Mouse (Mus musculus) left cerebral cortex, adult 11 months (tissue): ENCODE data around the gene Gsto2.

Experiments used
- DNase-seq: peaks from one replicate; pipeline ENCODE4 v3.0.0; 2022; ENCODE audit warnings: low spot score

Gsto2 gene

DNA sequence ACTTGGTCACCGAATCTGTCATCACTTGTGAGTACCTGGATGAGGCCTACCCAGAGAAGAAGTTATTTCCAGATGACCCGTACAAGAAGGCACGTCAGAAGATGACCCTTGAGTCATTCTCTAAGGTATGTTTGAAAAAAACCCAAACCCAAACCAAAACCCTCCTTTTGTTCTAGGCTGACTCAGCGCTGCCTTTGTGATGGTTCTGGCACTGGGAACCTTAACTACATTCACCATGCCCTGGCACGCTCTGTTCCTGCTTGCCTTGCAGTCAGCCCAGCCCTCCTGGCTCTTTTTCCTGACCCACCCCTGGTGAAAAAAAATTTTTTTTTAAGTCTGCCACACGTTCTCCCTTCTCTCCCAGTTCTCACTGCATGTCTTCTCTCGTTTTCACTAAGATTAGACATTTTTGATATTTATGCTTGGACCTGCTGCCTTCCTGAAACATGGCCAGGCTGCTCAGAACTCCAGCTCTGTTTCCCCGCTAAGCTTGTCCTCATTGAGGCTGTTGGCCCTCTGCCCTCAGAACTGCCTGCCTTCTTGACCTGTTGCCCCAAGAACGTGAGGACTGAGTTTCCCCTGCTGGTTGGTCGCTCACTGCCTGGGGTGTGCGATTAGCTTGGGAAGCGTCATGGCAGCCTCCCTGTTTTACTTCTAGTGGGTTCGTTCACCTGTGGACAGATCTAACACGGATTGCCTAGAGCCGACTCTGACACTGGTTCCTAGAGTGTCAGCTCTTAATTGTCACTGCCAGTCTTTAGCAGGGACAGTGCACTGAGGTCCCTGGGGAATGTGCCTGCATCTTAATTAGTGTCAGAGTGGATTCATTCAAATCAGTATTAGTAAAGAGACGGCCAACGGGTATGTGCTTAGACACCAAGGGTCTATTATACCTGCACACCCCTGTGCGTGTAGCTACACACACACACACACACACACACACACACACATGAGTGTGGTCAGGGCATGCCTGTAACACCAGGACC lies 7.1 kb upstream of the Gsto2 start:
- DNase-seq: no peak

DNA sequence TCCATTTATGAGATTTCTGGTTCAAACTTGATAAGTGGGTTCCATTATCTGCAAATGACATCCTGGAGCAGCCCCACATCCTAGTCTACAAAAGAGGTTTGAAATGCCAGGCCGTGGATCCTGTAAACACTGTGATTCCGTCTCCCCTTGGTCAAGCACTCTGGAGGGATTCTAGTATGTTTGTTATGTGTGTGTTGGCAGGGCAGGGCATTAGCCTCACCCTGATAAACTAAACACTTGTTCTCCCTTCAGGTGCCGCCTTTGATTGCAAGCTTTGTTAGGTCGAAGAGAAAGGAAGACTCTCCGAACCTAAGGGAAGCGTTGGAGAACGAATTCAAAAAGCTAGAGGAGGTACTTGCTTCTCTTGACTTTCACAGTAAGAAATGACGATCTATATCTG lies 6.2 kb upstream of the Gsto2 start:
- DNase-seq: no peak

DNA sequence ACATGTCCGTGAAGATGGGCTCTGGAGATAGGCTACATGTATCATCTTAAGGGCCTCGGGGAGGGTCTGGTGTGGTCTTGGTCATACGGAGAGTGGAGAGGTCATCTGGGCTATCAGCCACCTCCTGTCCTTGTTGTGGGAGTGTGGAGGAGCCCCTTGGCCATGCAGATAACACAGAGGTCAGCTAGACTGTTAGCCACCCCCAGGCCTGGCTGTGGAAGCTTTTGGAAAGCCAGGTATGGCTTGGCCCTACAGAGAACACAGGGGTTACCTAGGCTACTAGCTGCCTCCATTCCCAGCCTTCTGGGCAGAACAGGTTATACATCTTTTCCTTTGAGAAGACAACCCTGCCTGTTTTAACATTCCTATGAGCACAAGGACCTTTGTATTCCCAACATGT lies 2.8 kb upstream of the Gsto2 start:
- DNase-seq: no peak

DNA sequence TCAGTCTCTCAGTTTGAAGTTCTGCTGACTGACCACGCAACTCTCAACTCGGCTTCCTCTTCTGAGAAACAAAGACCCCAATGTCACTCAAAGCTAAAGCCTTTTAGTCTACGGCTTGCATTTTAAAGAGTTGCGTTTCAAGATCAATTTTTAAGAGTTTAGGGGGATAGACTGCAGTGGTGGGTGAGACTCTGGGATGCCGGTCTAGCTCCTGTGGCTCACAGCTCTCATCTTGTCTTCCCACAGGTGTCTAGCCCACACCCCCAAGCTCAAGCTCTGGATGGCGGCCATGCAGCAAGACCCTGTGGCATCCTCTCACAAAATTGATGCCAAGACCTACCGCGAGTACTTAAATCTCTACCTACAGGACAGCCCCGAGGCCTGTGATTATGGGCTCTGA lies 1.3 kb upstream of the Gsto2 start:
- DNase-seq: no peak

DNA sequence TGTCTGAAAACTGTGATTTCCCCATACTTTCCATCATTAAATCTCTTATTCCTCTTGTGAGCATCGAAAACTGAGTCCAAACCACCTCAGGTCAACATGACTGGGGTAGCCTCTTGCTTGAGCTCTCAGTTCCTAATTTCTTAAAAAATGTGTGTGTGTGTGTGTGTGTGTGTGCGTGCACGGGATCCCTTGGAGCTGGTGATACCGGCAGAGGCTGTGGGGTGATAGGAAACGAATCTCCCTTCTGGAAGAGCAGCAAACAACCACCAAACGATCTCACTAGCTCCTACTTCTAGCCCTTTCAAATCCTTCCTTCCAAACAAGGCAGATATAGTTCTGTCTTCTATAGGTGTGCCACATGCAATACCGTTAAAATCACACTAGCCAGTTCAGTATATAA lies 613 bp upstream of the Gsto2 start:
- DNase-seq: no peak

DNA sequence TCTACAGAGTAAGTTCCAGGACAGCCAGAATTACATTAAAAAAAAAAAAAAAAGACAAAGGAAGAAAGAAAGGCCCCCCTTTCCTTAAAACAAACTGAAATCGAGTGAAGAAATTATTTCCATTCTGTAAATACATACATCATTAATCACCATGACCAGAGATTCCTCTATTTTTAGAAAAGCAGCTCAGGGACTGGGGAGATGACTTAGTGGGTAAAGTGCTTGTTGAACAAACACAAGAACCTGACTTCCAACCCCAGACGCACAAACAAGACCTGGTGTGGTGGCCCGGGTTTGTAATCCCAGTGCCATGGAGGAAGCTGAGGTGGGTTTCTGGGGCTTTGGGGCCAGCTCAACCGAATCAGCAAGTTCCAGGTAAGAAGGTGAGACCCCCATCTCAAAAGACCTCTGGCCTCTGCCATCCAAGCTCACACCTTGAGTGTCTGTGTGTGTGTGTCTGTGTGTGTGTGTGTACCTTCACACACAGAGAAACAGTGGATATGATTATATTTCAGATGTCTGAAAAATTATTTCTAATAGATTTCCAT lies 2.4 kb downstream of the Gsto2 start:
- DNase-seq: no peak

DNA sequence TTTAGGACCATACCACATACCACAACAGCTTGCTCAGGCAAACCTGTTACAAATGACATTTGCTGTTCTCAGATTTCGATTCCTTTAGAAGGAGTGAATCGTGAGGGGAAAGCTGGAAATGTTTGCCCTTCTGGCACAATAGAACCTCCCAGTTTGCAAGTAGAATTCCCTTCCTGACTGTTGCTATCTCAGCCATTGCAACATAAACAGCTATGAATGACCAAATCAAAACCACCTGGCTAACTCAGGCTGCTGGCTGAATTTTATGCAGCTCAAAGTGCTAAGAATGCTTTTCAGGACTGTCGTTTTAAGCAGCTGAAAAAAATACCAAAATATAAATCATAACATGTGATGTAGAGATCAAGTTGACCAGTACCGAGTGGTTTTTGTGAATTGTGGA lies 3.6 kb downstream of the Gsto2 start:
- no peak for DNase-seq

DNA sequence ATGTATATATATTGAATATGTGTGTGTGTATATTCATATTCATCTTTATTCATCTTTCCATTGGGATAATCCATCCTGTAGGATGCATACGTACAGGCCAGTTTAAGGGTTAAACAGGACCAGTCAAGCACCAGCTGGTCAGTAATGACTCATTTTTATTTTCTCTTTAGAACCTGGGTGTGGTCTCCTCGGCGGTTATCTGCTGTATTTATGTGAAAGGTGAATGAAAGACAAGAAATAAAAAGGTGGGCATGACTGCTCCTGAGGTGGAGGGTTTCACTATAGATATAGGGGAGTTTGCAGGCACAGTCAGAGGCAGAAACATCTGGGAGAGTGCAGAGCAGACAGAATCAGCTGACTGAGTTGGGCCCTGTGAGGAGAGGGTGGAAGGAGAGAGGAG lies 4.2 kb downstream of the Gsto2 start:
- DNase-seq: no peak

DNA sequence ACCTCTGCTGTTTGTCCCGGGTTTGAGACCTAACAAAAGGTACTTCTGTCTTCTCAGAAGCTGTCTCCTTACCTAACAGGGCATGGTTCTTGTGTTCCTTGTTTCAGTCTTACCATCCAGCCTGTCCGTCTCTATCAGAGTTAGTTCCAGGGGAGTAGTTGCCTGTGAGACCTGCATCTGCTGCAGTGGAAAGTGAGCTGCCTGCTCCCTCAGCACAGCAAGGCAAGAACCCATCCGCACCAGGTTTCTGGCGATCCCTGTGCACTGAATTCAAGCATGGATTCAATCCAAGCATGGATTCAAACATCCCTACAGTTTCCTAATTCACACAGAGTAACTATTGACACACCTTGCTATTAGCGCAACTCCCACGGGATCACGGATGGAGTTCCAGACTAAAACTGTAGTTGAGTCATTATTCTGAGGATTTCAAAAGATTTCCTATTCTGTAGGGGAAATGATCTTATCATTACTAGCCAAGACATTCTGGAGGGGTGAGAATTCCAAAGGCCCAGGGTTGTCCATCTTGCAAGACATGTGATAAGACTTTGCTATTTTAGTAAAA lies 4.8 kb downstream of the Gsto2 start:
- no peak for DNase-seq

DNA sequence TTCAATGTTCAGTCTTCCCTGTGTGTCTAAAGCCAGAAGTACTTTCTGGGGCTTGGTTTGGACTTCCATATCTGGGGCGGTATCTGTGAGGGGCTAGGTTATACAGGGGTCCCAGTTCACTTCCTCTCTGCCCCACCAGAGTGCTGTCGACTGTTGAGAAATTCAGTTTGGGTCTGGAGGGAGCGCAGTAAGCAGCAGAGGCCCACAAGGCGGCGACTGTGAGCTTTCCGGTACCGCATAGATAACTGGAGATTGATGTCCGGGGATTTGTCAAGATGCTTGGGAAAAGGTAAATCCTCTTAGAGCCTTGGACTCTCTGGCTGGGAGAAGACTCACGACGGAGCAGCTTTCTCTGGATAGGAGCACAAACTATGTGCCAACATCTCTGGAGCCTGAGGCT lies 6.2 kb downstream of the Gsto2 start:
- no peak for DNase-seq

DNA sequence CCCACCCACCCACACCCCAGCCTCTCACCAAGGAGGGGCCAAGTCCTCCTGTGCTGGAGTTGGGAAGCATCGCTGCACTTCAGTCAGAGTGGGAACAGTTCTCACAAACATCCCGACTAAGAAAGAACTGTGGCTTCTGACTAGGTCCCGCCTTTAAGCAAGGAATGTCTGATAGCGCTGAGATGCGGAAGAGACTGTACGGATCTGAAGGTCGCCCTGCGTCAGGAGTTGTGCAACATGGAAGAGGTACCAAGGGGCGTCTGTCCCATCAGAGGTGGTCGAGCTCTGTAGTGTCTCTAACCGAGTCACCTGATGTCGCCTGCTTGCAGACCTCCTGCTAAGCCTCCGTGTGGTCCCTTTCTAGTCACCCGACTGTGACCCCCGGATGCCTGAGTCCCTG lies 10.9 kb downstream of the Gsto2 start:
- DNase-seq: no peak

DNA sequence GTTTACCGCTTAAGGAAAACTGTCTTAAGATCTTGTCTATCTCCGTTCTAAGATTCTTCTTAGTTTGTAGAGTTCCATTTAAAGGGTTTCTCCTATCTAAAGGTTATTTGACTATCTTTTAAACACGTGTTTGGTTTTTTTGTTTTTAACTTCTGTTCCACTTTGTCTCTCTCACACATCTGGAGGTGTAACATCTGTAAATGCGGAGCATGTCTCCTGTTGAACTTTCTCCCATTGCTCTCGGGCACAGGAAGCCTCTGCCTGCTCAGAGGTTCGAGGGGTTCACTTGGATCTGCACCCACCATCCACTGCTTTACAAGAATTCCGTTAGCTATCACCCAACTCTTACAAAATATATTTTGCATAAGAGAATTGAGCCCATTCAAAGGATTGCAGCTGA lies 16.2 kb downstream of the Gsto2 start:
- DNase-seq: no peak

DNA sequence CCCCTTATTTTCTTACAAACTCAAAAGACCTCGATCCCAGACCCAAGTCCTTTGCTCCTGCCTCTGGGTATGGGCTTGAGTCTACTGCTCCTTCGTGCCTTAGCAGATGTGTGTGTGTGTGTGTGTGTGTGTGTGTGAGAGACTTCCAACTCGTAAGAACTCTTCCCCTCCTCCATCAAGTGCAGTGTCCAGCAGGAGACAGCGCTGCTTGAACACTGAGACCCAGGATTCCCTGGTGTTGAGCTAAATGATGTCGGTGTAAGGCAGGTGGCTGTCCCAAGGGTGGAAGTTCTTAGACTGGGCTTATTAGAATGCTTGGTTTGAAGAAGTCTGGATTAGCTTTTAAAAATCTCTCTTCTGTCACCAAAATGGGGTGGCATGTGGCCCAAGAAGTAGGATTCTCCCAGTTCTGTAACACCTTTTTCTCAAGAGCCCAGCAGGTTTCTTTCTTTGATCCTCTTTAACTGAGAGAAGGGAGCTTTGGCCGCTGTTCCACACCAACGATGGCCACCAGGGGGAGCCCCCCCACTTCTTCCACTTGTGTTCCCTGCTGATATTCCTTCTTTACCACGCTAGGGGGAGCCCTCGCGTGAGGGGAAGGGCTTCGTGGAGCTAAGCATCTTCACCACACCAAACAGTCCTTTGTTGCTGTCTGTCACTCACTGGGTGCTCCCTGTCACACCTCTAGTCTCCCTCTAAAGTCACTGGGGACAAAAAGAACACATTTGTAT lies 17.0 kb downstream of the Gsto2 start:
- peak; percentile 40 for DNase-seq

DNA sequence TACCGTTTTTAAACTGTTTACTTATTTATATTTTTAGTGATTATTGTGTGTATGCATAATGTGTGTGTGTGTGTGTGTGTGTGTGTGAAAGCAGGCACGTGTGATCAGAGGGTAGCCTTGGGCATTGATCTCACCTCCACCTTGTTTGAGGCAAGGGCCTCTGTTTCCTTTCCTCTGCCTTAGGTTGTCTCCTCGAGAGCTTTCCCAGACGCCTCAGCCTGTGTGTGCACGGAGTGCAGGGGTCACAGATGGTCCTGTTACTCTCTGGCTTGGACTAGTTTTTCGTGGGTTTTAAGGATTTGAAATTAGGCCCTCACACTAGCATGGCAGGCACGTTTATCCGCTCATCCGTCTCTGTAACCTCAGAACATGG lies 17.5 kb downstream of the Gsto2 start:
- DNase-seq: no peak

DNA sequence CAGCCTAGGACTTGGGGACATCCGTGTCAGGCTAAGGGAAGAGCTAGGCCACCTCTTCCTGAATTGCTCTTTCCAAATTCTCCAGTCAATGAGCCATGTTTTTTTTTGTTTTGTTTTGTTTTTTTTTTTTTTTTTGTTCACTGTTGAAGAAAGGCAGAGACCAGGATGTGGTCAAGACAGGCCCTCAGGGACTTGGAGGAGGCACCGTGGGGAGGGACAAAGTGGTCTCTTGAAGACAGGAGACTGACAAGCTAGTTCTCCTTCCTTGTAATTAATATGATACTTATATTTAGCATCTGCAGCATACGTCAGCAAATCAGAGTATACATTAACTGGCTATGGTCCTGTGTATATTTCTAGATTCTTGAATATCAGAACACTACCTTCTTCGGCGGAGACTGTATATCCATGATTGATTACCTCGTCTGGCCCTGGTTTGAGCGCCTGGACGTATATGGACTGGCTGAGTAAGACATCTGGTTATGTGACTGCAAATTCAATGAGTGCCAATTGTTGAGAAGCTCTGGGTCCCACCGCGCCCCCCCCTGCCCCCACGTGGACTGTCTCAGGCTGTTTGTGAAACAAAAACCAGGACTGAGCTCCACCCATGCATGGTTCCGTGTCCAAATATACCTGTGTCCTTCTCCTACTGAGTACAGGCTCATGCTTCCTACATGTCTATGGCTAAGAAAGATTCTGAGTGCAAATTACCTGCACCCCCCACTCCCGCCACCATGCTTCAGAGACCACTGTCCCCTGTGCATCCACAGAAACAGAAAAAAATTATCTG lies 19.2 kb downstream of the Gsto2 start:
- no peak for DNase-seq

DNA sequence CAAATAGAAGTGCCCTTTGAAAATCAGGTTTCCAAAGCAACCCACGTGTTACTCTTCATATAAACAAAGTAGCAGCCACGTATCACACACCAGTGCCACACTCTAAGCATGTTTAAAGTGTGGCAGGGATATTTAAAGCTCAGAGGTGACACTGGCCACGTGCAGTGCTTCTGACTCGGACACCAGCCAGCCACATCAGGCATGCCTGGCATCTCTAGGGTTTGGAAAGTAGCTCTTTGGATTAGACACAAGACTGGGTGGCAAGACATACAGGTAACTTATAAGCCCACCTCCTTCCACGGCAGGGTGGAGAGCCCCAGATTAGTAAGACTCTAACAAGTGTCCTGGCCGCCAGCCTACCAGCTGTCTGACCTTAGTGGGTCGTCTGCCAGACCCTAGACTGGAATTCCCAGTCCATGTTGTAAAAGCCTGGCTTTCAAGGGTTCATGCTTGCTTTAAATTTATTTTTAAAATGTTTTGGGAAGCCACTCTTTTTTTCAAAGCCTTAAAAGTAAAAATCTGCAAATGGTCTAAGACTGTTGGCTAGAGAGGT lies 19.9 kb downstream of the Gsto2 start:
- DNase-seq: no peak

DNA sequence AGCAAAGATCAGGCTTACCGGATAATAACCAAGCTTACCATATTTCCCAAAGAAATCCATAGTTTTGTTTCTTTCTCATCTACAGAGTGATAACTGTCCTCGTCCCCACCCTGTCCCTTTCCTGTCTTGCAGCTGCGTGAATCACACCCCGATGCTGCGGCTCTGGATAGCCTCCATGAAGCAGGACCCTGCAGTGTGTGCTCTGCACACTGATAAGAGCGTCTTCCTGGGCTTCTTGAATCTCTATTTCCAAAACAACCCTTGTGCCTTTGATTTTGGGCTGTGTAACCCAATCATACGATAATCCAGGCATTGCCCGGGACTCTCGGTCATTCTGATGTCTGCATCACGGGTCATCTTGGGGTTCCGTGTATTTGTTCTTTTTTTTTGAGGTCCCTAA lies 20.6 kb downstream of the Gsto2 start:
- no peak for DNase-seq

DNA sequence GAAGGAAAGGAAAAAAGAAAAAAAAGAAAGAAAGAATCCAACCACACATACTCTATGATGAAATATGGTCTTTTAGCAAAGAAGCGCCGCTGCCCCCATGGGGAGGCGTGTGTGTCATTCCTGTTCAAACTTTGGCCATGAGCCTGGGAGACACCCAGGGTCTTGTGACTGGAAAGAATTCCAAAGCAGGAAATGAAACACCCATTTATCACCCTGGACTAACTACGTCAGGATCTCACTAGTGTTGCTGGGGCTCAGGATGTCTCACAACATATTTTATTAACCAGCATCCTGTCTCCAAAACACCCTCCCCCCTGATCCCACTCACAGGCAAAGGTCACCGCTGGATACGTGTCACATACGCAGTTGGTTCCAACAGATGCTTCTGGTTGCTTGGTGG lies 21.3 kb downstream of the Gsto2 start:
- DNase-seq: no peak

DNA sequence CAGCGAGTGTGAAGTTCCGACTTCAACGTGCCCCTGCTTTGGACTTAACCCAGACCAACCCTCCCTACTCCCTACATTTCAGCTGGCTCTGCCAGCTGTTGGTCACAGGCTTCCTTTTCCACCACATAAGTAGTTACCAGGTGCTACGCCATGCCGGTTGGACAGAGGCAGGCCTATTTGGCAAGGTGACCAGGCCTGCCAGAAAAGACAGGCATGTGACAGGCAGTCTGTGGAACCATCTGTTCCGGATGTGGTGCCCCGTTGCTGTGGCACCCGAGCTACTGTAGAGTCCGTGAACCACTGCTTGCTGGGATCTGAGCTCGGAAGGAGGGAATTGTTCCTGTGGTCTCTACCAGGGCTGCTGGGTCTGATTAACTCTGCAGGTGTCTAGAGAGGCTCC lies 22.1 kb downstream of the Gsto2 start:
- no peak for DNase-seq

DNA sequence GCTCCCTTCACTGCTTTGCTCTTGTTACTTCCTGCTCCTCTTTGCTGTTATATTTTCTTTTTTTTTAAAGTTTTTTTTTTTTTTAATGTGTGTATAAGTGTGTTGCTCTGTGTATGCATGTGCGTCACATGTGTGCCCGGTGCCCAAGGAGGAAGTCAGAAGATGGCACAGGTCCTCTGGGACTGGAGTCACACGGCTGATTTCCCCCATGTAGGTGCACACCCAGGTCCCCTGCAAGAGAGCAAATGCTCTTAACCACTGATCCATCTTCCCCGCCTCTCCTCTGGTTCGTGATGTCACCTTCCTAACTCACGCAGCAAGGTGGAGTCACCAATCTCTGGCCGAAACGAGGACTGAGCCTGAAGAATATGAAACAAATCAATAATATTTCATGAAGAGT lies 22.7 kb downstream of the Gsto2 start:
- no peak for DNase-seq

DNA sequence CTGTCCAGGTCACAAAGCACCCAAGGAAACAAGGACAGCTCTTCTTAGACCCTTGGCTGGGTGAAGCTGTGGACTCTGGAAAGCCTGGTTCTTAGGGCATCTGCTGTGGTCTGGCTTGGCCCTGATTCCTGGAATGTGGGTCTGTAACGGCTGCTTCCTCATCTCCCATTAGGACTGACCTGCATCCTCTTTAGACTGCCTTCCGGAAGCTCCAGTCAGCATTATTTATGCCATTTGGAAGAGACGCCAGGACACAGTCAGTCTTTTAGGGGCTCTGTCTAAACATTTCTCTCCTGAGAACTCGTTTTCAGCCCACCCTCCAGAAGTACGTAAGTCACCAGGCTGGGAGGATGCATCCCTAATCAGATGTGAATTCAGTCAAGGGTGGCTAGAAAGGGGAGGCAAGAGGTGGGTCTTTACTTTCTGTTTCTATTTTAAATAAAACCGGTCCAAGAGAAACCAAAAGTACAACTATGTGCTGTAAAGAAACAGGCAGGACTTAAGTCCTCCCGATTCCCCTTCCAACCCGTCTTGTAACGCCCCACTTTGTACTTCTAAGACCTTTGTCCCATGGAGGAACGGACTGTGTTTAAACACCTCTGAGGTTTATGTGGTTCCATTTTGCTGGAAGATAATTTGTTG lies 25.3 kb downstream of the Gsto2 start:
- DNase-seq: no peak
